Mouse (Mus musculus): ENCODE data around the gene Dtd1. TPM values are rescaled to one million over a fixed set of nuclear protein-coding genes. Genes with fewer than 3 reads are reported as not detected.

The Dtd1 gene
- polyA plus RNA-seq, 1 experiment from 2014 or later = 40.1 TPM

DNA sequence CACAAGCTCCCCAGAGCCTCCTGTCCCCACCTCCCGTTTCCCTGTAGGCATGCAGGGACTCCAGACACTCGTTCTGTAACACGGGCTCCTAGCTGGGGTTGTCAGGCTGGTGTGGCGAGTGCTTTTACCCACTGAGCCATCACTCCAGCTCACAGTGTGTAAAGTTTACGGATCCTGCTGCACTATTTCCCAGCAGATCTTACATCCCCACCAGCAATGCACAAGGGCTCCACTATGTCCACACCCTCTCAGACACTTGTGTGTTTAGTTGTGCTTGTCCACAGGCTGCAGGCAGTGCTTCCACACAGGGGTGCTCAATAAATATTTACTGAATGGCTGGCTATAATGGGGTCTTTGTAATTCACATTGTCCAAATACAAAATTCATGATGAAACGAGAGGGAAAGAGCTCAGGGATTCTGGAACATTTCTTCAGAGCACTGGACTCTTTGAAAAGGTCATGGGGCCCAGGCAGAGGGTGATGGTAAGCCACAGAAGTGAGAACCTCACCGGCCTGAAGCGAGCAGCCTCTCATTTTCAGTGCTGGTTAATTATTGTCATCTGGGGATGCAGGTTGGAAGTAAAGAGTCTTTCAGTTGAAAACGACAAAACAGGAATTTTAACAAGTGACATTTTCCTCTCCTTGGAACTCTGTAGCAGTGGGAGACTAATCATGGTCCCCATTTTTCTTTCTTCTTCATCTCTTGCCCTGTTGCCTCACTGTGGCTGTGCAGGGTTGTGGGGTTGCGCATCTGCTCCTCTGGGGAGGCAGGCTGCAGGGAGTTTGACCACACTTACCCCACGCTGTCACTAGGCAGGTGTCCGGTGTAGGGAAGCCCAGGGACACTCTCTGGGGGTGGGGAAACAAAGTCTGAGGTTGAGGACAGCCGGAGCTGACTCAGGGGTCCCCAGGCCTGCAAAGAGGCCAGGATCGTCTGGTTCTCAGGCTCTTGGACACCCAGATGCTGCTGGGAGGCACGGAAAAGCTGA is 208.4 kb downstream of the Dtd1 start:
- Histone ChIP-seq H3K4me2 (ENCODE audit: low read depth, low read length) (no peak overlapping the region), H3K4me1 (ENCODE audit: control insufficient read depth, insufficient read depth, low read length) (peaks cover 7% of the 10 kb centered on the region), H3K4me3 (replicated peaks; ENCODE audit: low read length) (no peak overlapping the region), H3K9me3 (replicated peaks; ENCODE audit: control insufficient read depth, low read length) (no peaks in the 10 kb centered on the region), H3K27me3 (ENCODE audit: control insufficient read depth, insufficient read depth, low read length) (no peaks in the 10 kb centered on the region), H3K27ac (ENCODE audit: low read length) (no peak overlapping the region), H3K36me3 (ENCODE audit: control insufficient read depth, insufficient read depth, low read length) (no peaks in the 10 kb centered on the region), H3K9ac (ENCODE audit: low read length) (no peak overlapping the region)
- WGBS = 42% methylated on average over 15 of the region's 15 CpGs
- ATAC-seq (ENCODE audit: insufficient read depth, low FRiP score) = 0 out of 2 replicates have a peak, but pooled peaks have one; percentile 10

Small RNA genes lying within 50 kb of the gene (microRNA-seq; reads per million reads assigned to microRNA genes)
- gene Gm24823 = not detected

Other genes with a start within 250 kb of the Dtd1 start
- 34.6 and 36.9 TPM in 2 replicates for gene Kat14, start 230.9 kb upstream of the Dtd1 start, polyA plus RNA-seq (2015; fragmentation: Nextera tagmentation; extraction: Ambion mirVana)
- 4.0 and 6.8 TPM in 2 replicates for gene Pet117, start 230.9 kb upstream of the Dtd1 start, polyA plus RNA-seq (2015; fragmentation: Nextera tagmentation; extraction: Ambion mirVana)
- 0.92 and 1.4 TPM in 2 replicates for gene Dzank1, start 72.5 kb upstream of the Dtd1 start, polyA plus RNA-seq (2015; fragmentation: Nextera tagmentation; extraction: Ambion mirVana)
- 21.5 and 22.5 TPM in 2 replicates for gene Polr3f, start 72.2 kb upstream of the Dtd1 start, polyA plus RNA-seq (2015; fragmentation: Nextera tagmentation; extraction: Ambion mirVana)
- 62.2 and 63.1 TPM in 2 replicates for gene Rbbp9, start 49.0 kb upstream of the Dtd1 start, polyA plus RNA-seq (2015; fragmentation: Nextera tagmentation; extraction: Ambion mirVana)
- gene Sec23b, start 43.7 kb upstream of the Dtd1 start, polyA plus RNA-seq (2015; fragmentation: Nextera tagmentation; extraction: Ambion mirVana) = 113 and 121 TPM in 2 replicates
- 29.3 and 39.0 TPM in 2 replicates for gene Smim26, start 5.8 kb upstream of the Dtd1 start, polyA plus RNA-seq (2015; fragmentation: Nextera tagmentation; extraction: Ambion mirVana)
- not detected in 2 replicates for gene Scp2d1, start 223.8 kb downstream of the Dtd1 start, polyA plus RNA-seq (2015; fragmentation: Nextera tagmentation; extraction: Ambion mirVana)